Mouse (Mus musculus): ENCODE data around the gene Rpp25l.
"Not testable (repeated sequence)": the region's sequence is repeated elsewhere in the genome, so short reads cannot be mapped to it uniquely, and the experiment has no call there.

Rpp25l gene

GRCm38 (mm10) chr4:41696452-41696851 is 16.9 kb downstream of the Rpp25l start:
- DNase-seq = not testable (repeated sequence)

GRCm38 (mm10) chr4:41695800-41696199 is 17.5 kb downstream of the Rpp25l start:
- not testable (repeated sequence) for DNase-seq

DNA sequence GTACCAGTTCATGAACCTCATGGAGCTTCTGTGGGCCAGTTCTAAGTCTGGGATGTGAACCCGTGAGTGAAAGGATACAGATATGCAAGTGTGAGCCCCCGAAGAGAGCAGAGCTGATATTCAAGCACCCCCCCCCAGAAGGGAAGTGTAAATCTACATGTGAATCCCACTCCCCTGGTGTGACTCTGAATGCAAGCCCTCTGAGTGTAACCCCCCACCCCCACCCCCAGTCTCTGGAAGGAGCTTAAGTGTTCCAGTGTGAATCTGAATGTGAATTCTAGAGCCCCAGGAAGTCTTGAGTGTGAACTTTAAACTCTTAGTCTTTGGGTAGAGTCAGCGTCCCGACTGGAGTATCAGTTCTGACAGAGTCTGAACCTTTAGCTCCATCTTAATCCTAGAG is 19.8 kb downstream of the Rpp25l start:
- not testable (repeated sequence) for DNase-seq

GRCm38 (mm10) chr4:41690014-41690413 is 23.3 kb downstream of the Rpp25l start:
- DNase-seq = not testable (repeated sequence)

DNA sequence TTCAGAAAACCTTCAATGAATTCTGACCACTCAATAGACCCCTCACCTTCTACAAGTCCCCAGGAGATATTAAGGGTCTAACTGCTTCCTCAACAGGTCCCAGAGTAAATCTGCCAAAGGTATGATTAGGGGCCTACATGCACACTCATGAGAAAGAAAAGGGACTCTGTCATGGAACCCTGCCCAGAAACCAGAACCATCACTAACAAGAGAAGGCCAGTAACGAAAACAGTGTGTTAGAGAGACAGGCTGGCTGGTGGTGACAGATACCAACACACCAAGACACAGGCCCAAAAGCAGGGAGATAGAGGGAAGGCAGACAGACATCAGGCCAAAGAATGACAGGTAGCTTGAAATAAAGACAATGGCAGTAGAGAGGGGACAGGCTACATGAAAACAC is 24.8 kb downstream of the Rpp25l start:
- not testable (repeated sequence) for DNase-seq

DNA sequence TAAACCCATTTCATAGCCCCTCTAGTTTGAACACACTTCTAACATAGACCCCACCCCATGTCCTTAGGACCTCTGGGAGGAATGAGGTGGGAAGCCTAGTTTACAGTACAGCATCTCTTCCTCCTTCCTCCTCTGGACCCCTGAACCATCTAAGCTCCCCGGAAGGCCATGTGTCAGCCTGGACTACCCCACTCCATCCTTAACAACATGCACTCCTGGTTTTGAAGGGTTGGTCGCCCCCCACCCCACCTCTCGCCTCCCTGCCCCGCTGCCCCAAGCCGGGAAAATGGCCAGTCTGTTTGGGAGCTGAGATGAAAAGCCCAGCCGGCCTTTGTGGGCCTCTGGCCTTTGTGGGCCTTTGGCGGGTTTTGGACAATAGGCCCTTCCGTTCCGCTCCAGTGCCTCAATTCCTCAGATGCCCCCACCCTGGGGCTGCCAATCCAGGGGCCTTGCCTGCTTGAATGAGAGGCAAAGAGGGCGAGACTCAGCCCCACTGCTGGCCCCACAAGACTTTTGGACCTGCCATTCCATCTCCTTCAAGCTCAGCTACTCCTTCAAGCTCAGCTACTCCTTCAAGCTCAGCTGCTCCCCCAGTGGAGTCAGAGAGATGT is 27.3 kb downstream of the Rpp25l start:
- DNase-seq = not testable (repeated sequence)

- not testable (repeated sequence) for DNase-seq
Measured at GRCm38 (mm10) chr4:41684931-41685453, 28.3 kb downstream of the Rpp25l start.

DNA sequence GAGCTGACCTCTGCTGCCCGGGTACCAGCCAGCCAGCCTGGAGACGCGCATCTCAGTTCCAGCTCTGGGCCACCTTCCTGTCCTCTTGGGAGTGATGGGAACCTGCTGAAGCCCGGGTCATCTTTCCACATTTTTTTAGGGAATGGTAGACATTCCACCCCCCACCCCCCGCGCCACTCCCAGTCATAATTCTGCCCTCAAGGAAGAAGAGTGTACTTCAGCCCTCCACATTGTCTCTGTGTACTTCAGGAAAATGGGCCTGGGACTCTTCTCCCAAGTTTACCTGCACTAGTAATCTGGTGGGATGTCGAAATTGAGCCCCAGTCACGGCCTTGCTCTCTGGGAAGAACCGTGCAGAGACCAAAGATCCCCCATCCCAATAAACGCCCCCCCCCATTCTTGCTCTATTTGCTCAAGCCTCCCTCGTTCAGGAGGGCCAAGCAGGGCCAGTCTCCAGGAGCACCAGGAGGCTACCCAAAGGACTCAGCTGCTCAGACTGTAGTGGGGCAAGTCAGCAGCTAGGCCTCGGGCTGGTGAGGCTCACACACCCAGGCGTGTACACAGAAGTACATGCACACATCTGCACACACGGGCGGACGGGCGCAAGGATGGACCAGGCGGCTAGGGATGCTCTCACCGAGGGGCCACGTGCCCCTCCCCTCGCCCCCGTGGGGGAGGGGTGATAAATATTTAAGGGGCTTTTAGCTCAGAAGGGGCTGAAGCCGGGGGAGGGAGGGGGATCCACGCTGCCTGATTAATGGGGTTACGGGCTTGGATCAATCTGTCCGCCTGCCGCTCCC is 29.0 kb downstream of the Rpp25l start:
- DNase-seq = not testable (repeated sequence)

DNA sequence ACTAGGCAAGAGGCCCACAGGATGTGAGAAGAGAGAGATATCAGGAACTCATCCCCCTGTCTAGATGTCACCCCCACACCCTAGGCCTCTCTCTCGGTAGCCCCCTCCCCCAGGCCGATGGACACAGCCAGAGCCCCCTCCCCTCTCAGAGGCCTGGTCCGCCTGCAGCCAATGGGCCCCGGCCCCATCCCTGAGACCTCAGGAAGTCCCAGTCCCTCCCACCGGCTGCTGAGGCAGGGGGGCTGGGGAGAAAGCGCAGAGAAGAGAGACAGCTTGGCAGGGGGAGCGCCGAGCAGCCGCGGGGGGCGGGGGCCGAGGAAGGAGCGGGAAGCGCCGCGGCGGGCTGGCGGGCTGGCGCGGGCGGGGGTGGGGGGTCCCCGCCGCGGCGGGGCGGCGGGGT is 30.0 kb downstream of the Rpp25l start:
- DNase-seq = not testable (repeated sequence)

DNA sequence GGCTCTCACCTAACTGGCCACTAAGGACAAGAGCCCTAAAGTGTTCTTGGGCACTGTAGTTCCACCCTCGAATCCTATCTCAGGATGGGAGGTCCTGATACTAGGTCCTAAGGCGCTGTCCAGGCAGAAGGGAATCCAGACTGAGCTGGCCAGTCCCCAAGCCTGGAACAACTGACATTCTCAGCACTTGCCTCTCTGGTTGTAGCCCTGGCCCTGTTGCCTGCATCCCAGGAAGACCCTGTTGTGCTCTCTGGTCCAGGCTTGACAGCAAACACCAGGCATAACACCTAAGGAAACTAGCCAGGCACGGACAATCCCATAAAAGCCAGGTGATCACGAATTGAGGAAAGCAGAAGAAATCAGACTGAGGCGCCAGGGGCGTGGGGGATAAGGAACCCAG is 30.5 kb downstream of the Rpp25l start:
- no peak for DNase-seq

DNA sequence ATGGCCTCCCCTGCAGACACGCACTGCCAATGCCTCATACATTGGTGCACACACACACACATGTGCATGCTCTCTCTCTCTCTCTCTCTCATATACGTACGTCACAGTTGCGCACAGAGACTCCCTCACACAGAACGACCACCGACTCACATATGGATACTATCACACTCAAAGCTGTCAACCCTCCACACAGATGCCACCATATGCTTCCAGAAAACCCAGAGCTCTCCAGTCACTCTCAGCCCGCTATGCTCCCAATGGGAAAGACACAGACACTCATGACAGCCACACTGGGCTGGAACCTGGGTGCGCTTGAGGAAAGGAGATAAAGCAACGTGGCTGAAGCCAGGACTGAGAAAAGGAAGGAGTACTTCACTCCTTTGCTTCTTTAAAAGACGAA is 31.4 kb downstream of the Rpp25l start:
- DNase-seq = no peak

- DNase-seq = no peak
Measured at GRCm38 (mm10) chr4:41681176-41681575, 32.2 kb downstream of the Rpp25l start.

DNA sequence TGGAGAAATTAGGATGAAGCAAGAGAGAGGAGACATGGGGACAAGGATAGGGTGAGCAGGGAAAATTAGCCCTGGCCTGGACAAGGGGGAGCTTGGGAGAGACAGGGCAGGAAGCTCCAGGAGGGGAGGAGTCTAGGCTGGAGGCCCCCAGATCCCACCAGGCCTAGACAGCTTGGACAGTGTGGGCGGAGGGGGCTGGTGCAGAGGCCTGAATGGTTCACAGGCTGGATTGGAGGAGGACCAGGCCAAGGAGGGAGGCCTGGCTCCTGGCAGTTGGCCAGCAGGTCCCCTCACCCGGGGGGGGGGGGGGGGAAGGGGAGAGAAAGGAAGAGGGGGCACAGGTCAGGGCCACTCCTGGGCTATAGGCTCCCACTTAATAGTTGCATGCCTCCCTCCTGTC is 34.0 kb downstream of the Rpp25l start:
- no peak for DNase-seq

DNA sequence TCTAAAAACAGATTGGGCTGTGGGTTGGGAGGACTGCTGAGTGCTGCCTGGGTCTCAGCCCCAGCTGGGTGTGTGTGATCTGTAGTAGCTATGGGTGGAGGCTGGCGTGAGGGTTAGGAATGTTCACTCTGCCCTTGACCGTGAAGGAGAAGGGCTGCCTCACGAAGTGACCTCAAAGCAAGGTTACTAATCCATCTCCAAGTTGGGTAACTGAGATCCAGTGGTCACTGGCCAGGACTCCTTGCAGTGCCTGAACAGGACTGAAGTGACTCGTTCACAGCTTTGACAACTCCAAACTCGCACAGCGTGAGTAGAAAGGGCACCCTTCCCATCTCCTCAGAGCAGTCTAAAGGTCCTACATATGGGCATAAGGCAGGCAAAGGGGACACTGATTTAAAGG is 34.5 kb downstream of the Rpp25l start:
- peak in 1 of 2 experiments; percentile 30 for DNase-seq

DNA sequence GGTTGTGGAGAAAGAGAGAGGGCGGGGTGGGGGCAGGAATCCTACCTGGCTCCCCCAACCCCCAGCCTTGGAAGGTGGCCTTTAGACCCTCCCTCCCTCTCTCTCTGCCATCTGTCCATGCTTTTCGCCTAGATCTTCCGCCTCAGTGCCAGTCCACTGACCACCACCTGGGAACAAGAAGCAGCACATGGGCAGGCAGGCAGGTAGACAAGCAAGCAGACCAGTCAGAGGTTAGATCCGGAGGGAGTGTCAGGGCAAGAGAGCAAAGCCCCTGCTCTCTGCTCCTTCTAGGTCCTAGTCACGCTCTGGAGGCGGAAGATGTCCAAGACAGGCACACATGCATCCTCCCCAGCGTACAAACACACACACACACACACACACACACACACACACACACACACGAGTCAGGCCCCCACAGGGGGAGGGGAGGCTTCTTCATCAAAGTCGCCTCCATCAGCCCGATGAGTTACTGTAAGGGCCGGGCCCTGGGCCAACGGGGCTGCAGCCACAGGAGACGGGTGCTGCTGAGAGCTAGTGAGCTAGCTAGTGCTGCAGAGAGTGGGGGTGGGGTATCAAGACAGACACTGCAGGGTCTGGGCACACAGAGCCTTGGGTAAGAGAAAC is 36.2 kb downstream of the Rpp25l start:
- peak in 1 of 2 experiments; percentile 43 for DNase-seq

DNA sequence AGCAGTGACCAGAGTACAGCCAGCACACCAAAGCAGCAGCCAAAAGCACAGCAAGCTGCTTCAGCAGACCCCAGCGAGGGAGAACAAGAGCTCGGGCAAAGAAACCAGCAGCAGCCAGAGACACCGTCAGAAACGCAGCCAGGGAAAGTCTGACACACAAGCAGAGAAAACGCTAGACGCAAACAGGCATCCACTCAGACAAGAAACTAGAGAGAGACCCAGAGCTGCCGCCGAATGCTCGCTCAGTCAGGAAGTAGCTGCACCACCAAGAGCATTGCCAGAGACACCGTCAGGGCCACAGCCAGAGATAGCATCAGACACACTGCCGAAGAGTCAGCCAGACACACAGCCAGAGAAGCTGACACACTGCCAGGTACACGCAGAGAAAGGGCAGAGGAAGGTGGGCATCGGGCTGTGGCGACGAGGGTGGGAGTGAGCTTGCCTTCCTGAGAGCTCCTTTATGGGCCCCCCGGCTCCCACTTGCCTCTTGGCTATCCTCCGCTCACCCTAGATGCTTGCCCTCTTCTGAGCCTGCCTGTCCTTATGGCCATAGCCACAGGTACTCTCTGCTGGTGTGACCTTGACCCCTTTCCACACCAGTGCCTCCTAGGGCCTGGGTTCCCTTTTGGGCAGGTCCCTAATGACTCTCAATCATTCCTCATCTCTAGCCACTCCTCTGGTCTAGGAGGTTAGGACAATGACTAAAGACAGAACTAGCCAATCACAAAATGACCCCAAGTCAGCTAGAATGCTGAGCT is 36.9 kb downstream of the Rpp25l start:
- peak in 1 of 2 experiments; percentile 67 for DNase-seq

DNA sequence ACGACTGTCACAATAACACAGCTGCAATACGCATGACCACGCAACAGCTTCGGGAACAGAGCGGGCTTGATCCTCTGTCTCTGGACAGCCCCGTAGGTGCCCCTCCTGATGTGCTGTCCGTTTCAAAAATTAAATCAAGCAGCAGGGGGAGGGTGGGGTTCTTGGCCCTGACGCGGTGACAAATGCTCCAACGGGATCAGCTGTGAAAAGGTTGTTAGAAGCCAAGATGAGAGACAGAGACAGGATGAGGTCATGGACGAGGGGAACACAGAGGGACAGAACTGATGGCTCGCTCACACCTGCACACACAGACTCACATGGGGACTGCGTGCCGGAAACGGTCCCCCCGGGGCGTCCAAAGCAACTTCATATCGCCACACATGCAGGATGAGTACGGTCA is 40.1 kb downstream of the Rpp25l start:
- DNase-seq = no peak

GRCm38 (mm10) chr4:41672522-41672963 is 40.8 kb downstream of the Rpp25l start:
- no peak for DNase-seq

DNA sequence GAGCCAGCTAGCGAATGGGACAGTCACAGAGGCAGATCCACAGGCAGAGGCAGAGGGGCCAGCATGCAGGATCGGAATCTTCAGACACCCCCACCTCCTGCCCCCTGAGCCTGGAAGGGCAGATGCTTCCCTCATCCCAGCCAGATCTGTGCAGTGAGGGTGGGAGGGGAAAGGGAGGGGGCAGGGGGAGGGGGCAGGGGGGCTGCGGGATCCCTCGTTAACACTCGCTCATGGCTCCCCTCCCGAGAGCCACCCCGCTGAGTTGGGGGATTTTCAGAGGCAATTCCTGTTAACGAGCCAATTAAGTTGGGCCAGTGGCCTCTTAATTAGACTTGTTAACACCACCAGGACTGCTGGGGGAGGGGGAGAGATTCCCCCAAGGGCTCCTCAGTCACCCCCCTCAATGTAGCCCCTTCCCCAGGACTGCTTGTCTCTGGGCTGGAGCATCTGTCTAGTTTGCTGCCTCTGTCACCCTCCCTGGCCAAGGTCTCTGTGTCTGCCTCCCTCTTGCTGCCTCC is 41.3 kb downstream of the Rpp25l start:
- no peak for DNase-seq

GRCm38 (mm10) chr4:41671500-41671899 is 41.8 kb downstream of the Rpp25l start:
- no peak for DNase-seq

GRCm38 (mm10) chr4:41670836-41671235 is 42.5 kb downstream of the Rpp25l start:
- DNase-seq = no peak

DNA sequence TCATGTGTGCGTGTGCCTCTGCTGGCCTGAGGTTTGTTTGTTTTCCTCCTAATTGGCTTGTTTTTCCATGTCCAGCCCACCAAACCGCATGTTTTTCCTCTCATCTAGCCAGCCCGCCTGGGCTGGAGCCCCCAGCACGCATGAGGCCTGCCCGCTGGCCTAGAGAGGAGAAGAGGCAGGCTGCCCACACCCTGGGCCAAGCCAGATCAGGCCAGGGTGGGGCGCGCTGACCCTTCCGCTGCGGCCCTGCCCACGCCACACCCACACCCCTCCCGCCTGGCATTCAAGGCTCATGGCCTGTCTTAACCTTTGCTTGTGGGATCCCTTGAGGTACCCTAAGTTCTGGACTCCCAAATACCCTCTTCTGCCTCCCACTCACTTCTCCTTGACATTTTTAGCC is 46.7 kb downstream of the Rpp25l start:
- no peak for DNase-seq

Data from kidney, postnatal 36 days (tissue).